Mouse (Mus musculus) MEL-GATA-1-ER (cell line): ENCODE data around the gene Npas3.

Experiments used
- DNase-seq: peaks from one replicate; pipeline ENCODE4 v3.0.0-alpha.2; 2012; ENCODE audit warnings: low read depth; ENCODE audit errors: extremely low read depth

Gene Npas3

GRCm38 (mm10) chr12:54121286-54121685, 872.8 kb downstream of the Npas3 start:
- DNase-seq, result no peak
